Mouse (Mus musculus) limb, embryonic 11.5 days (tissue): ENCODE results near the gene Sidt1. TPM values are rescaled to one million over a fixed set of nuclear protein-coding genes. Genes with fewer than 3 reads are reported as not detected.

Experiments
- ATAC-seq: fragments of 200-750 bp; cut with Nextera tagmentation; 2 replicates; pipeline ENCODE4 v1.8.0; 2017; ENCODE audit warnings: low read depth; ENCODE audit not compliant: insufficient number of reproducible peaks, low FRiP score, low TSS enrichment
- DNase-seq: peaks from one replicate; pipeline ENCODE4 v3.0.0-alpha.2; 2015; ENCODE audit warnings: low spot score
- H3K27ac ChIP-seq: fragments of 300-500 bp; sonication (generic); replicated peaks from 2 replicates; pipeline ENCODE4 v1.5.1; 2014; ENCODE audit warnings: low read depth, mild to moderate bottlenecking, low read length
- H3K27me3 ChIP-seq: fragments of 300-500 bp; sonication (generic); 2 replicates; pipeline ENCODE4 v1.6.1; 2014; ENCODE audit warnings: mild to moderate bottlenecking, low read length, mixed read lengths; ENCODE audit not compliant: control insufficient read depth, insufficient read depth
- H3K36me3 ChIP-seq: fragments of 300-500 bp; sonication (generic); 2 replicates; pipeline ENCODE4 v1.6.1; 2014; ENCODE audit warnings: mild to moderate bottlenecking, low read length, moderate library complexity, mixed read lengths; ENCODE audit not compliant: control insufficient read depth, insufficient read depth
- H3K4me1 ChIP-seq: fragments of 300-500 bp; sonication (generic); 2 replicates; pipeline ENCODE4 v1.6.1; 2014; ENCODE audit warnings: low read length, mixed read lengths; ENCODE audit not compliant: control insufficient read depth, insufficient read depth
- H3K4me2 ChIP-seq: fragments of 300-500 bp; sonication (generic); 2 replicates; pipeline ENCODE4 v1.6.1; 2014; ENCODE audit warnings: low read depth, mild to moderate bottlenecking, moderate library complexity; ENCODE audit not compliant: severe bottlenecking
- H3K4me3 ChIP-seq: fragments of 300-500 bp; sonication (generic); 2 replicates; pipeline ENCODE4 v1.5.1; 2014; ENCODE audit warnings: low read depth, low read length
- H3K9ac ChIP-seq: fragments of 300-500 bp; sonication (generic); 2 replicates; pipeline ENCODE4 v1.6.1; 2014; ENCODE audit warnings: mild to moderate bottlenecking, low read length
- H3K9me3 ChIP-seq: fragments of 300-500 bp; sonication (generic); 2 replicates; pipeline ENCODE4 v1.6.1; 2016; ENCODE audit warnings: low read length; ENCODE audit not compliant: control insufficient read depth
- WGBS: fragments of 180-500 bp; shearing (Covaris S2); extraction: QIAGEN DNeasy Blood & Tissue Kit; methylation state at CpG from one replicate; pipeline ENCODE4 v1.1.7; 2014; 5-methylcytosine and 5-hydroxymethylcytosine counted together
- polyA plus RNA-seq: library from polyadenylated mRNA; unstranded; fragments of >200 nt; fragmentation: Nextera tagmentation; extraction: Ambion mirVana; gene quantifications from 2 replicates; pipeline ENCODE4 v1.2.1, GENCODE M21; 2014

The Sidt1 gene
- polyA plus RNA-seq, 1 experiment from 2014 or later = 0.11 TPM

DNA sequence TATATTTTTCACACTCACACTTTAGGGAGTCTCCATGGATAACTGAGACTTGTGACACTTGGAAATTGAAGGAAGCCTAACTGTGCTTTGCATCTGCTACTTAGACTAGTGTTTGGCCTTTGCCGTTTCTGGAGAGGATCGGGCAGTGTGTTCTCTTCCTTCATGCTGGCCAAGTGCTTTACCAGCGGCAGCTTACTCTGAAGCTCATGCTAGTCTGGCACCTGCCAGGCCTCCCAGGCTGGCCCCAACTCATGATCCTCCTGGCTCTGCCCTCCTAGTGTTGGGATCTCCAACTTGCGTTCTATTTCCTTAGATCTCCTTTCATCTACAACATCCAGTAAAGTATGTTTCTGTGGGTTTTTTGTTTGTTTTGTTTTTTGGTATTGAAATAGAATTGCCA, 132.8 kb downstream of the Sidt1 start:
- ATAC-seq = no peak
- peaks cover 2% of the 10 kb centered on the region; the same call in 1 of the 2 replicates for H3K36me3 ChIP-seq

DNA sequence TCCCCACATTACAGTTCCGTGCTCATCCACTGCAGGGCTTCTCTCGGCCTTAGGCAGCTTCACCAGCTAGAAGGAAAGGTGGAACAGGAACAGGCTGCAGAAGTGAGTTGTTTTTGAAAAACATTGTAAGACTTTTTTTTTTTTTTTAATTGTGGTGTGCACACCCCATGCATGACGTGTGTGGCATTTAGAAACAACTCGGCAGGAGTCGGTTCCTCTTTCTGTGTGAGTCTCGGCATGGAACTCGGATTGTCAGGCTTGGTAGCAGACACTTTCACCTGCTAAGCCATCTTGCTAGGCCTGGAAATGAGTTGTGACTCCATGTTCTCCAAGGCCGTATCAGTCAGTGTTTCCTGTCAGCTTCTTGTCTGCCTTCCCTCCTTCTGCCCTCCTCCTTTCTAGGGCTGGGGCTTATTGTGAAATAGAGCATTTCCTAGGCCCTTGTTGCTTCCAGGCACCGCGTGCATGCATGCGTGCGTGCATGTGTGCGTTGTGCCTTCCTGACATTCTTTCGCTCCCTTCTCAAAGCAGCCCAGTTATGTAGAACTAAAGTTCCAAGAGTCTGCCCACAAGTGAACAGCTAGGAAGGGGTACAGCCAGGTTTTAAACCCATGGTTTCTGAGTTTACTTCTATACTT, 133.8 kb downstream of the Sidt1 start:
- 93% methylated on average over 14 of the region's 14 CpGs for WGBS
- no peaks in the 10 kb centered on the region for H3K27me3 ChIP-seq

More for the DNA sequence above, 132.8 kb downstream of the Sidt1 start:
- no peak for DNase-seq
- Histone ChIP-seq H3K4me3 (no peak overlapping the region), H3K9ac (no peak overlapping the region), H3K9me3 (no peaks in the 10 kb centered on the region), H3K27ac (no peak overlapping the region), H3K4me2 (no peak overlapping the region), H3K27me3 (no peaks in the 10 kb centered on the region), H3K4me1 (no peaks in the 10 kb centered on the region)
- 96% methylated on average over 4 of the region's 4 CpGs for WGBS

DNA sequence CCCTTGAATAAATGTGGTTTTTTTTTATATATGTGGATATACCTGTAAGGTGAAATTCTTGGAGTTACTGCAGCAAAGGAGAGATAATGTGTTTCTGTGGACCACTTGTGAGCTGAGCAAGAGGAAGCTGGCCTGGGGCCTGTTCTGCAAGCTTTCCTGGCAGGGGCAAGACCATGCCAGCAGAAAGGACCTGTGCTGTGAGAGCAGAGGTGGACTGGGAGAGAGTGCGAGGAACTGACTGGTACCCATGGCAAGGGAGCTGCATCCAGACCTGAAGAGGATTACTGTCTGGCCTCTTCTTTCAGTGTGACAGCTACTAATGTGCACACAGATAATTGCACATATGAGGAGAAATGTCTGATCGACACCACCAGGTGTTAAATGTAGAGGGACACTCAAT, 142.0 kb downstream of the Sidt1 start:
- 0 out of 2 replicates have a peak, but pooled peaks cover 2% of the 10 kb centered on the region for H3K36me3 ChIP-seq
- H3K27ac ChIP-seq = no peak overlapping the region
- no peaks in the 10 kb centered on the region for H3K9me3 ChIP-seq
- ATAC-seq = no peak
- no peak overlapping the region for H3K9ac ChIP-seq
- DNase-seq = no peak
- H3K4me3 ChIP-seq = no peak overlapping the region
- no peak overlapping the region for H3K4me2 ChIP-seq
- H3K27me3 ChIP-seq = no peaks in the 10 kb centered on the region
- 97% methylated on average over 2 of the region's 2 CpGs for WGBS
- no peaks in the 10 kb centered on the region for H3K4me1 ChIP-seq

More for the DNA sequence above, 133.8 kb downstream of the Sidt1 start:
- Histone ChIP-seq H3K4me1 (no peaks in the 10 kb centered on the region), H3K36me3 (peaks cover 2% of the 10 kb centered on the region; the same call in 1 of the 2 replicates), H3K9ac (no peak overlapping the region), H3K27ac (no peak overlapping the region), H3K4me2 (no peak overlapping the region), H3K4me3 (no peak overlapping the region), H3K9me3 (no peaks in the 10 kb centered on the region)
- DNase-seq (no peak), ATAC-seq (no peak)

Other genes starting within 250 kb of the Sidt1 start
- 52.3 and 52.5 TPM in 2 replicates for gene Atp6v1a, start 193.5 kb downstream of the Sidt1 start, polyA plus RNA-seq
- gene Naa50, start 193.4 kb downstream of the Sidt1 start, polyA plus RNA-seq = 88.1 and 97.9 TPM in 2 replicates
- gene Usf3, start 159.9 kb downstream of the Sidt1 start, polyA plus RNA-seq = 5.1 and 5.7 TPM in 2 replicates
- gene Spice1, start 13.9 kb upstream of the Sidt1 start, polyA plus RNA-seq = 31.8 and 37.2 TPM in 2 replicates
- gene Cfap44, start 61.6 kb upstream of the Sidt1 start, polyA plus RNA-seq = 0.81 and 0.92 TPM in 2 replicates
- 39.3 and 41.9 TPM in 2 replicates for gene Boc, start 225.7 kb upstream of the Sidt1 start, polyA plus RNA-seq